Mouse (Mus musculus) embryonic facial prominence, embryonic 15.5 days (tissue): ENCODE measurements around the gene Hps5. TPM values are rescaled to one million over a fixed set of nuclear protein-coding genes. Genes with fewer than 3 reads are reported as not detected.

Source experiments
- ATAC-seq: fragments of 200-750 bp; cut with Nextera tagmentation; 2 replicates; pipeline ENCODE4 v1.8.0; 2017; ENCODE audit warnings: low read depth, moderate TSS enrichment; ENCODE audit not compliant: insufficient number of reproducible peaks, low FRiP score, low TSS enrichment
- H3K27ac ChIP-seq: fragments of 300-500 bp; sonication (generic); replicated peaks from 2 replicates; pipeline ENCODE4 v1.5.1; 2015; ENCODE audit warnings: mild to moderate bottlenecking, inconsistent platforms
- H3K27me3 ChIP-seq: fragments of 300-500 bp; sonication (generic); 2 replicates; pipeline ENCODE4 v1.6.1; 2015; ENCODE audit warnings: inconsistent platforms
- H3K36me3 ChIP-seq: fragments of 300-500 bp; sonication (generic); 2 replicates; pipeline ENCODE4 v1.6.1; 2015; ENCODE audit warnings: mild to moderate bottlenecking, inconsistent platforms
- H3K4me1 ChIP-seq: fragments of 300-500 bp; sonication (generic); 2 replicates; pipeline ENCODE4 v1.6.1; 2015; ENCODE audit warnings: inconsistent platforms
- H3K4me2 ChIP-seq: fragments of 300-500 bp; sonication (generic); replicated peaks from 2 replicates; pipeline ENCODE4 v1.6.1; 2015; ENCODE audit warnings: mild to moderate bottlenecking, inconsistent platforms
- H3K4me3 ChIP-seq: fragments of 300-500 bp; sonication (generic); replicated peaks from 2 replicates; pipeline ENCODE4 v1.5.1; 2015; ENCODE audit warnings: mild to moderate bottlenecking, inconsistent platforms
- H3K9ac ChIP-seq: fragments of 300-500 bp; sonication (generic); 2 replicates; pipeline ENCODE4 v1.6.1; 2015; ENCODE audit warnings: inconsistent platforms
- H3K9me3 ChIP-seq: fragments of 300-500 bp; sonication (generic); replicated peaks from 2 replicates; pipeline ENCODE4 v1.6.1; 2016; ENCODE audit warnings: inconsistent platforms
- WGBS: fragments of 180-500 bp; shearing (Covaris S2); methylation state at CpG from one replicate; pipeline ENCODE4 v1.1.7; 2015; 5-methylcytosine and 5-hydroxymethylcytosine counted together
- polyA plus RNA-seq: library from polyadenylated mRNA; unstranded; fragments of >200 nt; fragmentation: Nextera tagmentation; extraction: Ambion mirVana; gene quantifications from 2 replicates; pipeline ENCODE4 v1.2.1, GENCODE M21; 2015

Gene Hps5
- polyA plus RNA-seq, 1 experiment from 2014 or later = 23.4 TPM

DNA sequence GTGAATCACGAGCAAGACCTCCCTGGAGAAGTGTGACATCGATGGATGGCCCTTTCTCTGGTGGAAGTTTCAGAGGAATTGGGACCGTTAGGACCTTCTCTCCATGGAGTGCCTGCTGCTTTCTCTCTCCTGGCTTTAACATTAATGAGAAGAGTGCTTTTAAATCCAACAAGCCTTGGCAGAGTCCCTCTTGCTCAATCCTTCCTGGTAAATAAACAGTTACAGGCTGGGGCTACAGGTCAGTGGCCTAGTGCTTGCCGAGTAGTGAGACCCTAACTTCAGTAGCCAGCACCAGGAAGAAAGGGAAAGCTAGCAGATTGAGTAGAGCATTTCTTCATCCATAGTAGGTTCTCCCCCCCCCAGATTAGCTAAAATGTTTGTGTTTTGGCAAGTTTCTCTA is 63.4 kb downstream of the Hps5 start, which contains the start of gene Saa4:
Gene Saa4, minus strand, starts transcription at position 146 of the 400 bp plus-strand sequence.
- Histone ChIP-seq H3K36me3 (no peaks in the 10 kb centered on the region), H3K9ac (no peak within 1 kb of the TSS), H3K9me3 (no peaks in the 10 kb centered on the region), H3K4me1 (no peaks in the 10 kb centered on the region), H3K27me3 (no peaks in the 10 kb centered on the region), H3K27ac (no peak within 1 kb of the TSS), H3K4me3 (no peak within 1 kb of the TSS), H3K4me2 (no peak within 1 kb of the TSS)
- 86% methylated on average over 4 of the region's 4 CpGs for WGBS
- no peak for ATAC-seq

- 78% methylated on average over 1 of the region's 1 CpGs for WGBS
- no peaks in the 10 kb centered on the region for H3K27me3 ChIP-seq
- no peak overlapping the region for H3K4me3 ChIP-seq
- H3K9ac ChIP-seq = no peak overlapping the region
- no peaks in the 10 kb centered on the region for H3K9me3 ChIP-seq
- no peak overlapping the region for H3K4me2 ChIP-seq
- no peaks in the 10 kb centered on the region for H3K4me1 ChIP-seq
- no peak for ATAC-seq
- no peaks in the 10 kb centered on the region for H3K36me3 ChIP-seq
- H3K27ac ChIP-seq = no peak overlapping the region
Observed at GRCm38 (mm10) chr7:46727584-46727983, 68.3 kb downstream of the Hps5 start.

DNA sequence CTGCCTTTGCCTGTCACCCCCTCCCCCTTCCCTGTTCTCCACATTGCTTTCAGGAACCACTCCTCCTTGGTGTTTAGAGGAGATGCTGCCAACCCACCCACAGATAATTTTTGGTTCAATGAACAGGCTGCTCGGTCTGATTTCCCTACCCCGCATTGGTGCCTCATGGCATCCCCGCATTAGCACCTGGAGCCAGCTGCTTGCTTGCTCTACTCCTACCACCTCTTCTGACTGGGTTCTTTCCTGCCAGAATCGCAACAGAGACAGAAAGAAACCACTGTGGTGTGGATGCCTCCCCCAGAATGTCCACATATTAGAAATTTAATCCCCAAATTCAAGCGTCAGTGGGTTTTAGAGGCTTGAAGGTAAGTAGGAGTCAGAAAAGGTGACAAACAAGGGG is 71.5 kb downstream of the Hps5 start:
- WGBS = 73% methylated on average over 5 of the region's 5 CpGs
- H3K27ac ChIP-seq = no peak overlapping the region
- H3K9ac ChIP-seq = no peak overlapping the region
- H3K36me3 ChIP-seq = no peaks in the 10 kb centered on the region
- H3K4me3 ChIP-seq = no peak overlapping the region
- H3K4me2 ChIP-seq = no peak overlapping the region
- H3K9me3 ChIP-seq = no peaks in the 10 kb centered on the region
- no peak for ATAC-seq
- H3K4me1 ChIP-seq = no peaks in the 10 kb centered on the region
- 0 out of 2 replicates have a peak, but pooled peaks cover 4% of the 10 kb centered on the region for H3K27me3 ChIP-seq

DNA sequence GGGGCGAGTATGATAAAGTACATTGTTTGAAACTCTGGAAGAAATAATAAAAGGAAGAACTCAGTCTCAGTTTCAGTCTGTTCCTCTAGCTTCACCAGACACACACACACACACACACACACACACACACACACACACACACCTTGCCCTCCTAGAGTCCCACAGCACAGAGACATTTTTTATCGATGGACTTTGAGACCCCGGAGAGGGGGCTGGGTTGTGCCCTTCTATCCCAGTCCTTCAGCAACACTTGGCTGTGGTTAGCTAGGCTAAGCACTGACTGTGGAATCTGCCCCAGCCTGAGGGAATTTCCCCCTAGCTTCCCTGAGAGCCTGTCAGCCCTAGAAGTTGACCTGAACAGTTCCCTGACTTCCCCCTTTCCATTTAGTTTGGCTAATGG is 72.0 kb downstream of the Hps5 start:
- H3K4me3 ChIP-seq = no peak overlapping the region
- no peak overlapping the region for H3K9ac ChIP-seq
- no peak overlapping the region for H3K27ac ChIP-seq
- no peaks in the 10 kb centered on the region for H3K9me3 ChIP-seq
- no peak overlapping the region for H3K4me2 ChIP-seq
- ATAC-seq = no peak
- 88% methylated on average over 3 of the region's 3 CpGs for WGBS
- no peaks in the 10 kb centered on the region for H3K4me1 ChIP-seq
- H3K36me3 ChIP-seq = no peaks in the 10 kb centered on the region
- H3K27me3 ChIP-seq = 0 out of 2 replicates have a peak, but pooled peaks cover 4% of the 10 kb centered on the region

DNA sequence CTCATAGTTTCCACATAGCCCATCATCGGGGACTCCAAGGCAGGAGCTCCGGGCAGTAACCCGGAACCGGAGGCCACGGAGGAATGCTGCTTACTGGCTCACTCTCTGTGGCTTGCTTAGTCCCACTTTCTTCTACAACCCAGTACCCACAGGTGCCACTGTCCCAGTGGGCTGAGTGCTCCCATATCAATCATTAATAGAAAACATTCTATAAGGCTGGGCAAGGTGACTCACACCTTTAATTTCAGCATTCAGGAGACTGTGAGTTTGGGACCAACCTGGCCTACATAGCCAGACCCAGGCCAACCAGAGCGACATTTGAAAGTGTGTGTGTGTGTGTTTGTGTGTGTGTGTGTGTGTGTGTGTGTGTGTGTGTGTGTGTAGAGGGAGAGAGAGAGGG is 72.5 kb downstream of the Hps5 start:
- H3K9ac ChIP-seq = no peak overlapping the region
- H3K36me3 ChIP-seq = no peaks in the 10 kb centered on the region
- H3K4me1 ChIP-seq = no peaks in the 10 kb centered on the region
- no peak overlapping the region for H3K4me3 ChIP-seq
- H3K9me3 ChIP-seq = no peaks in the 10 kb centered on the region
- no peak overlapping the region for H3K27ac ChIP-seq
- ATAC-seq = no peak
- H3K4me2 ChIP-seq = no peak overlapping the region
- 92% methylated on average over 6 of the region's 6 CpGs for WGBS
- 0 out of 2 replicates have a peak, but pooled peaks cover 4% of the 10 kb centered on the region for H3K27me3 ChIP-seq

DNA sequence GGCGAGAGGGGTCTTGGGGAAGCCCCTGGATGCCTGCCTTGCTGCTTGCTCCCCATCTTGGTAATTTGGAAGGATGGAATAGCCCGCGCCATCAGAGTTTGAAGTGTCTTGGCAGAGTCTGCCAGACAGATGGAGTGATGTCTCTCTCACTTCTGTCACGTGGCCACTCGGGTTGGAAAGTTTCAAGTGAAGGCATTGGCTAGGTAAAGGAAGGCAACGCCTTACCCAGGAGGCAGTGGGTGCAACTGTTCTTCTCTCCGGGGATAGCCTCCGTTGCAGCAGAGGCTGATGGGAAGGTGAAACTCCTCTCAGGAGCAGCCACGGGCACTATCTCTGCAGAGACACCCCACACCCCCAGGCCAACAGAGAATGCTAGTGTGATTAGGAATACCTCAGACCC is 75.4 kb downstream of the Hps5 start:
- Histone ChIP-seq H3K36me3 (no peaks in the 10 kb centered on the region), H3K9ac (no peak overlapping the region), H3K4me2 (no peak overlapping the region), H3K4me3 (no peak overlapping the region), H3K4me1 (no peaks in the 10 kb centered on the region), H3K9me3 (no peaks in the 10 kb centered on the region), H3K27ac (no peak overlapping the region), H3K27me3 (0 out of 2 replicates have a peak, but pooled peaks cover 4% of the 10 kb centered on the region)
- WGBS = 72% methylated on average over 9 of the region's 9 CpGs
- no peak for ATAC-seq

GRCm38 (mm10) chr7:46719526-46719925 is 76.3 kb downstream of the Hps5 start:
- Histone ChIP-seq H3K9ac (no peak overlapping the region), H3K27me3 (0 out of 2 replicates have a peak, but pooled peaks cover 4% of the 10 kb centered on the region), H3K27ac (no peak overlapping the region), H3K9me3 (no peaks in the 10 kb centered on the region), H3K4me2 (no peak overlapping the region), H3K4me1 (no peaks in the 10 kb centered on the region), H3K4me3 (no peak overlapping the region), H3K36me3 (no peaks in the 10 kb centered on the region)
- WGBS = 76% methylated on average over 7 of the region's 7 CpGs
- ATAC-seq = no peak

GRCm38 (mm10) chr7:46718591-46719270 is 77.1 kb downstream of the Hps5 start:
- Histone ChIP-seq H3K27me3 (0 out of 2 replicates have a peak, but pooled peaks cover 4% of the 10 kb centered on the region), H3K27ac (no peak overlapping the region), H3K4me1 (no peaks in the 10 kb centered on the region), H3K4me3 (no peak overlapping the region), H3K9me3 (no peaks in the 10 kb centered on the region), H3K9ac (no peak overlapping the region), H3K4me2 (no peak overlapping the region), H3K36me3 (no peaks in the 10 kb centered on the region)
- 79% methylated on average over 7 of the region's 7 CpGs for WGBS
- no peak for ATAC-seq

- Histone ChIP-seq H3K9me3 (no peaks in the 10 kb centered on the region), H3K27ac (no peak overlapping the region), H3K4me1 (no peaks in the 10 kb centered on the region), H3K36me3 (no peaks in the 10 kb centered on the region), H3K27me3 (0 out of 2 replicates have a peak, but pooled peaks cover 4% of the 10 kb centered on the region), H3K4me3 (no peak overlapping the region), H3K4me2 (no peak overlapping the region), H3K9ac (no peak overlapping the region)
- ATAC-seq = no peak
- WGBS = 45% methylated on average over 5 of the region's 5 CpGs
Observed at GRCm38 (mm10) chr7:46716897-46717296, 79.0 kb downstream of the Hps5 start.

GRCm38 (mm10) chr7:46715600-46715999 is 80.3 kb downstream of the Hps5 start, which contains the start of gene Saa3:
Saa3 (minus strand) TSS chr7:46715700.
- H3K27me3 ChIP-seq = 0 out of 2 replicates have a peak, but pooled peaks cover 3% of the 10 kb centered on the region
- H3K4me1 ChIP-seq = no peaks in the 10 kb centered on the region
- ATAC-seq = no peak
- H3K4me2 ChIP-seq = no peak within 1 kb of the TSS
- no peak within 1 kb of the TSS for H3K9ac ChIP-seq
- H3K4me3 ChIP-seq = no peak within 1 kb of the TSS
- 83% methylated on average over 5 of the region's 5 CpGs for WGBS
- H3K27ac ChIP-seq = no peak within 1 kb of the TSS
- H3K9me3 ChIP-seq = no peaks in the 10 kb centered on the region
- H3K36me3 ChIP-seq = no peaks in the 10 kb centered on the region

GRCm38 (mm10) chr7:46714518-46714917 is 81.3 kb downstream of the Hps5 start:
- ATAC-seq = no peak
- H3K9me3 ChIP-seq = no peaks in the 10 kb centered on the region
- WGBS = 30% methylated on average over 6 of the region's 6 CpGs

GRCm38 (mm10) chr7:46712250-46712649 is 83.6 kb downstream of the Hps5 start:
- H3K4me1 ChIP-seq = peaks cover 6% of the 10 kb centered on the region; the same call in 1 of the 2 replicates
- 74% methylated on average over 6 of the region's 6 CpGs for WGBS
- no peaks in the 10 kb centered on the region for H3K27me3 ChIP-seq
- ATAC-seq = no peak
- no peaks in the 10 kb centered on the region for H3K9me3 ChIP-seq
- no peak overlapping the region for H3K4me3 ChIP-seq
- H3K27ac ChIP-seq = no peak overlapping the region
- no peak overlapping the region for H3K9ac ChIP-seq
- peaks cover 4% of the 10 kb centered on the region; the same call in 1 of the 2 replicates for H3K36me3 ChIP-seq
- H3K4me2 ChIP-seq = no peak overlapping the region

More at GRCm38 (mm10) chr7:46714518-46714917, 81.3 kb downstream of the Hps5 start:
- Histone ChIP-seq H3K27ac (no peak overlapping the region), H3K27me3 (no peaks in the 10 kb centered on the region), H3K36me3 (no peaks in the 10 kb centered on the region), H3K4me1 (peaks cover 2% of the 10 kb centered on the region; the same call in 1 of the 2 replicates), H3K4me2 (no peak overlapping the region), H3K9ac (no peak overlapping the region), H3K4me3 (no peak overlapping the region)
